Mouse (Mus musculus): ENCODE measurements around the gene Cd4. TPM values are rescaled to one million over a fixed set of nuclear protein-coding genes. Genes with fewer than 3 reads are reported as not detected.
A peak's percentile ranks its signal among the peaks of the same experiment; 100 is the strongest.

The Cd4 gene
- polyA plus RNA-seq, 1 experiment, result 4.3 TPM

- WGBS, result 0% methylated on average over 11 of the region's 16 CpGs
- Histone ChIP-seq H3K4me3 (ENCODE audit: insufficient read depth, low read depth, low read length) (peak overlapping the region; percentile 55), H3K4me1 (ENCODE audit: control insufficient read depth, insufficient read depth, low read length) (no peaks in the 10 kb centered on the region), H3K27me3 (replicated peaks; ENCODE audit: control insufficient read depth, insufficient read depth, low read length) (no peaks in the 10 kb centered on the region), H3K36me3 (ENCODE audit: control insufficient read depth, insufficient read depth, low read length) (no peaks in the 10 kb centered on the region), H3K27ac (ENCODE audit: insufficient read depth, low read depth, low read length) (no peak overlapping the region)
- DNase-seq, result no peak
- no peak for TF ChIP-seq POLR2A (IDR thresholded peaks at IDR 0.05; ENCODE audit: low read depth, low read length)
- TF ChIP-seq CTCF (conservative IDR thresholded peaks at IDR 0.05; ENCODE audit: insufficient read depth, insufficient read length, low read depth, low read length), result no peak
Observed at GRCm38 (mm10) chr6:124863125-124863657, 24.8 kb downstream of the Cd4 start.

GRCm38 (mm10) chr6:124862406-124863124, 25.5 kb downstream of the Cd4 start:
- no peaks in the 10 kb centered on the region for H3K36me3 ChIP-seq (ENCODE audit: control insufficient read depth, insufficient read depth, low read length)
- H3K4me1 ChIP-seq (ENCODE audit: control insufficient read depth, insufficient read depth, low read length), result no peaks in the 10 kb centered on the region
- no peaks in the 10 kb centered on the region for H3K27me3 ChIP-seq (replicated peaks; ENCODE audit: control insufficient read depth, insufficient read depth, low read length)
- DNase-seq, result no peak
- peak overlapping the region; percentile 55; the same call in 1 of the 2 replicates for H3K4me3 ChIP-seq (ENCODE audit: insufficient read depth, low read depth, low read length)
- no peak overlapping the region for H3K27ac ChIP-seq (ENCODE audit: insufficient read depth, low read depth, low read length)
- WGBS, result 22% methylated on average over 8 of the region's 8 CpGs
- TF ChIP-seq POLR2A (IDR thresholded peaks at IDR 0.05; ENCODE audit: low read depth, low read length), result no peak
- no peak for TF ChIP-seq CTCF (conservative IDR thresholded peaks at IDR 0.05; ENCODE audit: insufficient read depth, insufficient read length, low read depth, low read length)

GRCm38 (mm10) chr6:124861802-124862201, 26.2 kb downstream of the Cd4 start:
- 32% methylated on average over 3 of the region's 3 CpGs for WGBS
- Histone ChIP-seq H3K36me3 (ENCODE audit: control insufficient read depth, insufficient read depth, low read length) (no peaks in the 10 kb centered on the region), H3K27me3 (replicated peaks; ENCODE audit: control insufficient read depth, insufficient read depth, low read length) (no peaks in the 10 kb centered on the region), H3K4me3 (ENCODE audit: insufficient read depth, low read depth, low read length) (no peak overlapping the region), H3K4me1 (ENCODE audit: control insufficient read depth, insufficient read depth, low read length) (no peaks in the 10 kb centered on the region), H3K27ac (ENCODE audit: insufficient read depth, low read depth, low read length) (no peak overlapping the region)
- no peak for DNase-seq
- no peak for TF ChIP-seq CTCF (conservative IDR thresholded peaks at IDR 0.05; ENCODE audit: insufficient read depth, insufficient read length, low read depth, low read length)
- TF ChIP-seq POLR2A (IDR thresholded peaks at IDR 0.05; ENCODE audit: low read depth, low read length), result no peak

- H3K4me1 ChIP-seq (ENCODE audit: control insufficient read depth, insufficient read depth, low read length), result no peaks in the 10 kb centered on the region
- 86% methylated on average over 19 of the region's 19 CpGs for WGBS
- H3K4me3 ChIP-seq (ENCODE audit: insufficient read depth, low read depth, low read length), result no peak overlapping the region
- no peak for DNase-seq
- TF ChIP-seq CTCF (conservative IDR thresholded peaks at IDR 0.05; ENCODE audit: insufficient read depth, insufficient read length, low read depth, low read length) (no peak), POLR2A (IDR thresholded peaks at IDR 0.05; ENCODE audit: low read depth, low read length) (no peak)
- H3K27ac ChIP-seq (ENCODE audit: insufficient read depth, low read depth, low read length), result no peak overlapping the region
- H3K27me3 ChIP-seq (replicated peaks; ENCODE audit: control insufficient read depth, insufficient read depth, low read length), result no peaks in the 10 kb centered on the region
- no peaks in the 10 kb centered on the region for H3K36me3 ChIP-seq (ENCODE audit: control insufficient read depth, insufficient read depth, low read length)
Observed at GRCm38 (mm10) chr6:124861266-124861665, 26.8 kb downstream of the Cd4 start.

GRCm38 (mm10) chr6:124860511-124860910, 27.5 kb downstream of the Cd4 start:
- Histone ChIP-seq H3K36me3 (ENCODE audit: control insufficient read depth, insufficient read depth, low read length) (no peaks in the 10 kb centered on the region), H3K4me1 (ENCODE audit: control insufficient read depth, insufficient read depth, low read length) (no peaks in the 10 kb centered on the region), H3K27me3 (replicated peaks; ENCODE audit: control insufficient read depth, insufficient read depth, low read length) (no peaks in the 10 kb centered on the region), H3K27ac (ENCODE audit: insufficient read depth, low read depth, low read length) (no peak overlapping the region), H3K4me3 (ENCODE audit: insufficient read depth, low read depth, low read length) (no peak overlapping the region)
- TF ChIP-seq POLR2A (IDR thresholded peaks at IDR 0.05; ENCODE audit: low read depth, low read length), result no peak
- no peak for DNase-seq
- WGBS, result 90% methylated on average over 9 of the region's 9 CpGs

- Histone ChIP-seq H3K27ac (ENCODE audit: insufficient read depth, low read depth, low read length) (no peak overlapping the region), H3K36me3 (ENCODE audit: control insufficient read depth, insufficient read depth, low read length) (no peaks in the 10 kb centered on the region), H3K4me1 (ENCODE audit: control insufficient read depth, insufficient read depth, low read length) (no peaks in the 10 kb centered on the region), H3K27me3 (replicated peaks; ENCODE audit: control insufficient read depth, insufficient read depth, low read length) (no peaks in the 10 kb centered on the region), H3K4me3 (ENCODE audit: insufficient read depth, low read depth, low read length) (no peak overlapping the region)
- 11% methylated on average over 12 of the region's 12 CpGs for WGBS
- TF ChIP-seq POLR2A (IDR thresholded peaks at IDR 0.05; ENCODE audit: low read depth, low read length) (no peak), CTCF (conservative IDR thresholded peaks at IDR 0.05; ENCODE audit: insufficient read depth, insufficient read length, low read depth, low read length) (peak; percentile 94)
- peak; percentile 88 for DNase-seq
Observed at GRCm38 (mm10) chr6:124859725-124860124, 28.3 kb downstream of the Cd4 start.

- TF ChIP-seq POLR2A (IDR thresholded peaks at IDR 0.05; ENCODE audit: low read depth, low read length) (no peak), CTCF (conservative IDR thresholded peaks at IDR 0.05; ENCODE audit: insufficient read depth, insufficient read length, low read depth, low read length) (no peak)
- 76% methylated on average over 28 of the region's 28 CpGs for WGBS
- H3K4me1 ChIP-seq (ENCODE audit: control insufficient read depth, insufficient read depth, low read length), result no peaks in the 10 kb centered on the region
Observed at GRCm38 (mm10) chr6:124858561-124859318, 29.3 kb downstream of the Cd4 start.

More at GRCm38 (mm10) chr6:124858561-124859318, 29.3 kb downstream of the Cd4 start:
- Histone ChIP-seq H3K4me3 (ENCODE audit: insufficient read depth, low read depth, low read length) (no peak overlapping the region), H3K27ac (ENCODE audit: insufficient read depth, low read depth, low read length) (no peak overlapping the region), H3K36me3 (ENCODE audit: control insufficient read depth, insufficient read depth, low read length) (no peaks in the 10 kb centered on the region), H3K27me3 (replicated peaks; ENCODE audit: control insufficient read depth, insufficient read depth, low read length) (no peaks in the 10 kb centered on the region)
- no peak for DNase-seq
